Mouse (Mus musculus): Measurements from ENCODE around the gene Olfr486. TPM values are rescaled to one million over a fixed set of nuclear protein-coding genes. Genes with fewer than 3 reads are reported as not detected.
"Not testable (repeated sequence)": the region's sequence is repeated elsewhere in the genome, so short reads cannot be mapped to it uniquely, and the experiment has no call there.

Gene Olfr486
- polyA plus RNA-seq (2012; ENCODE audit: insufficient read depth, insufficient read length, low replicate concordance, missing spikeins): not detected in 2 replicates

- H3K27ac ChIP-seq (ENCODE audit: insufficient read depth, low read depth, low read length); H3K4me1 ChIP-seq (ENCODE audit: control insufficient read depth, insufficient read depth, low read length); H3K4me3 ChIP-seq (ENCODE audit: insufficient read depth, low read depth, low read length): not testable (repeated sequence)
- 97% methylated on average over 1 of the region's 1 CpGs for WGBS
Measured at GRCm38 (mm10) chr7:108172642-108173041, at the start of gene Olfr486. Olfr486 (minus strand) TSS chr7:108172742.

GRCm38 (mm10) chr7:108214536-108214935, 42.0 kb upstream of the Olfr486 start, which contains the start of gene Olfr487:
Olfr487 (minus strand) TSS chr7:108214636.
- not testable (repeated sequence) for H3K27ac ChIP-seq (ENCODE audit: insufficient read depth, low read depth, low read length); H3K4me3 ChIP-seq (ENCODE audit: insufficient read depth, low read depth, low read length)

DNA sequence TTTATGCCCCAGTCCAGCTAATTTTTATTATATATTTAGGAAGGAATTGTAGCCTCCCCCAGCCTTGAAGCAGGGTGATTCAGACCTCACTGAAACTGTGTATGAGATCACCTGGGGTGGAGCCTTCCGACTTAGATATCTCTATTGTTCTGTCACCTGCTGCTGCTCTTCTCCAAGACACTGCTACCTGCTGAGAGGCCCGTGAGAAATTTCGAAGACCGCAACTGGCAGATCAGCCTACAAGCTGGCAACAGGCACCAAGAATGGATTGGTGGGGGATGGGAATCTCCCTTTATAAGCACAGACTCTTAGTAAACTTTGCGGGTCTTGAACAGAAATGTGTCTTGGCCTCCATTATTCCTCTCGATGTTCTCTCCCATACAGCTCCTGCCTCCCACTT, 24.4 kb upstream of the Olfr486 start:
- 36% methylated on average over 6 of the region's 6 CpGs for WGBS
- Histone ChIP-seq H3K4me3 (ENCODE audit: insufficient read depth, low read depth, low read length) (no peak overlapping the region), H3K4me1 (ENCODE audit: control insufficient read depth, insufficient read depth, low read length) (no peaks in the 10 kb centered on the region), H3K27ac (ENCODE audit: insufficient read depth, low read depth, low read length) (no peak overlapping the region)
- TF ChIP-seq CTCF (IDR thresholded peaks at IDR 0.05; ENCODE audit: insufficient read depth, low read depth, low read length): no peak
- no peak for TF ChIP-seq POLR2A (IDR thresholded peaks at IDR 0.05; ENCODE audit: insufficient read depth, low read depth, low read length)

More at GRCm38 (mm10) chr7:108214536-108214935, 42.0 kb upstream of the Olfr486 start, which contains the start of gene Olfr487:
- not testable (repeated sequence) for H3K4me1 ChIP-seq (ENCODE audit: control insufficient read depth, insufficient read depth, low read length)

DNA sequence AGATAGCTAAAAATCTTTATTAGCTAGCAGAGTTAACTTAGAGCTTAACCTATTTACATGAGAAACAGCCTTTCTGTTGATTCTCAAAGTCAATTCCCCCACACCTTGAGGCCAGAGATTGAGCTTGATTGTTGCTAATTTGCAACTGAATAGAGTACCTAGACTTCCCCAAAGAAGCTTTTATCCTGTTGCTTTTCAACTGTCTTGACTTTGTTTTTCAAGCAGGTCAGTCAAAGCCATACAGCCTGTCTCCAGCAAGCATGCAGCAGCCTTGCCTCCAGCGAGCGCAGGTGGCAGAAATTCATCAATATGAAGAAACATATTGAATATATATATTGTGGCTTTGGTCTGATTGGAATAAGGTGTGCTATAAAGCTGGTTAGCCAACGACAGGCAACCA, 23.8 kb upstream of the Olfr486 start:
- H3K4me3 ChIP-seq (ENCODE audit: insufficient read depth, low read depth, low read length); H3K27ac ChIP-seq (ENCODE audit: insufficient read depth, low read depth, low read length); H3K4me1 ChIP-seq (ENCODE audit: control insufficient read depth, insufficient read depth, low read length): not testable (repeated sequence)
- whole genome bisulfite sequencing: 50% methylated on average over 3 of the region's 3 CpGs

- not testable (repeated sequence) for H3K27ac ChIP-seq (ENCODE audit: insufficient read depth, low read depth, low read length); H3K4me1 ChIP-seq (ENCODE audit: control insufficient read depth, insufficient read depth, low read length); H3K4me3 ChIP-seq (ENCODE audit: insufficient read depth, low read depth, low read length)
- WGBS: 33% methylated on average over 1 of the region's 1 CpGs
Measured at GRCm38 (mm10) chr7:108192714-108193113, 20.2 kb upstream of the Olfr486 start.

DNA sequence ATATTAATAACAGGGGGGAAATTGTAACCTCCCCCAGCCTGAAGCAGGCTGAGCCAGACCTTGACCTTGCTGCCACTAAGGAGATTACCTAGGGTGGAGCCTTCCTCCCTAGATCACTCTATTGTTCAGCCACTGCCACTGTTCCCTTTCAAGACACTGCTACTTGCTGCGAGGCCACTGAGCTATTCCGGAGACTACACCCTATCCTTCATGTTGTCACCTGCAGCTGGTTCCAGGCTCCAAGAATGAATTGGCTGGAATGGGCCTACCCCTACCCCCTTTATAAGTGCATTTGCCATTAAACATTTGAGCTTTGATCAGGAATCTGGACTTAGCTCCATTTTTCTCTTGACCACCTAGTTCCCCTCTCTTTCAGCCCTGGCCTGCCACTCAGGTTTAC, 18.7 kb upstream of the Olfr486 start:
- H3K4me3 ChIP-seq (ENCODE audit: insufficient read depth, low read depth, low read length): not testable (repeated sequence)
- 44% methylated on average over 2 of the region's 2 CpGs for WGBS

DNA sequence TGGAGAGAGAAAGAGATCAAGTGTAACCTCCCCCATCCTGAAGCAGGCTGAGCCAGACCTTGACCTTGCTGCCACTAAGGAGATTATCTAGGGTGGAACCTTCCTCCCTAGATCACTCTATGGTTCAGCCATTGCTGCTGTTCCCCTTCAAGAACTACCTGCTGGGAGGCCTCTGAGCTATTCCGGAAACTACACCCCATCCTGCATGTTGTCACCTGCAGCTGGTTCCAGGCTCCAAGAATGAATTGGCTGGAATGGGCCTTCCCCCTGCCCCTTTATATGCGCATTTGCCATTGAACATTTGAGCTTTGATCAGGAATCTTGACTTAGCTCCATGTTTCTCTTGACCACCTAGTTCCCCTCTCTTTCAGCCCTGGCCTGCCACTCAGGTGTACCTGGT, 12.7 kb upstream of the Olfr486 start:
- H3K4me3 ChIP-seq (ENCODE audit: insufficient read depth, low read depth, low read length); H3K4me1 ChIP-seq (ENCODE audit: control insufficient read depth, insufficient read depth, low read length); H3K27ac ChIP-seq (ENCODE audit: insufficient read depth, low read depth, low read length): not testable (repeated sequence)
- 91% methylated on average over 2 of the region's 2 CpGs for WGBS

More for the DNA sequence above, 18.7 kb upstream of the Olfr486 start:
- H3K4me1 ChIP-seq (ENCODE audit: control insufficient read depth, insufficient read depth, low read length); H3K27ac ChIP-seq (ENCODE audit: insufficient read depth, low read depth, low read length): not testable (repeated sequence)

DNA sequence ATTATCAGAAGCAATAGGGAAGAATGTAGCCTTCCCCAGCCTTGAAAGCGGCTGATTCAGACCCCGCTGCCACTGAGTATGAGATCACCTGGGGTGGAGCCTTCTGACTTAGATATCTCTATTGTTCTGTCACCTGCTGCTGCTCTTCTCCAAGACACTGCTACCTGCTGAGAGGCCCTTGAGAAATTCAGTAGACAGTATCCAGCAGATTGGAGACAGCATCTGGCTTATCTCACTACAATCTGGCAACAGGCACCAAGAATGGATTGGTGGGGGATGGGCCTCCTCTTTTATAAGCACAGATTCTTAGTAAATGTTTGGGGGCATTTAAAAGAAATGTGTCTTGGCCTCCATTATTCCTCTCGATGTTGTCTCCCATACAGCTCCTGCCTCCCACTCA, 11.9 kb upstream of the Olfr486 start:
- WGBS: 71% methylated on average over 3 of the region's 3 CpGs
- not testable (repeated sequence) for H3K4me3 ChIP-seq (ENCODE audit: insufficient read depth, low read depth, low read length)

DNA sequence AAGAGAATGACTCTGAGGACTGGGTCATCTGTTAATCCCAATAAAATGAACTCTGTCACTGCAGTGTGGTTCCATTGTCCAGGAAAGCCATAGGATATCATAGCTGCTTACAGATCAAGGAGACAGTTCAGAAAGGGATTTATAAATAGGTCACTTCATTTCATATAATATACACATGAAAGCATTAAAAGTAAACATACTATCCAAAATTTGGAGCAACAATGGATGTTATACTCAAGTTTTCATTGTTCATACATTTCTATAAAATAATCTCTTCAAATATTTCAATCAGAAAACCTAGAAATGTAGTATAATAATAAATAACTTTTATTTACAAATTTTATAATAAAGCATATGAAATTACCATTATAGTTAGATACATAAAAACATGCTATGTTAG, 12.8 kb downstream of the Olfr486 start, which contains the start of gene Olfr485:
Gene Olfr485, minus strand, starts transcription at position 101 of the 400 bp plus-strand sequence.
- Histone ChIP-seq H3K4me1 (ENCODE audit: control insufficient read depth, insufficient read depth, low read length) (no peaks in the 10 kb centered on the region), H3K4me3 (ENCODE audit: insufficient read depth, low read depth, low read length) (no peak within 1 kb of the TSS), H3K27ac (ENCODE audit: insufficient read depth, low read depth, low read length) (no peak within 1 kb of the TSS)
- TF ChIP-seq POLR2A (IDR thresholded peaks at IDR 0.05; ENCODE audit: insufficient read depth, low read depth, low read length) (no peak), CTCF (IDR thresholded peaks at IDR 0.05; ENCODE audit: insufficient read depth, low read depth, low read length) (no peak)

More for the DNA sequence above, 11.9 kb upstream of the Olfr486 start:
- H3K27ac ChIP-seq (ENCODE audit: insufficient read depth, low read depth, low read length); H3K4me1 ChIP-seq (ENCODE audit: control insufficient read depth, insufficient read depth, low read length): not testable (repeated sequence)

DNA sequence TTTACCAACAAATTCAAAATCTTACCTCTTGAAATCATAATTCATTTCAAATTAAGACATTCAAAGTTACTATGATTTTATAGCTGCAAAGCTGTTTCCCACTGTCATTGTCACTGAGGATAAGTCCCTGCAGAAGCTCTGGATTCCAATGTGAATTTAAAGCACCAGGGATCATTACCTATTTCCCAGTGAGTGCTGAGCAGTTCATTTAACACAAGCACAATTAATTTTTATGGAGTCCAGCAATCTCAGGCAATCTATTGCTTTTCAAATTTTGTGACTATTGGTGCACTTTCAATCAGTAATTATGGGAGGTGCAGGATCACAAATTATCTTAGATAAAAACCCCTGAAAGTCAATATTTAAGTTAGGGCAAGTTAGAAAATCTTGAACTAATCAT, 45.2 kb downstream of the Olfr486 start, which contains the start of gene Olfr484:
Gene Olfr484, minus strand, starts transcription at position 101 of the 400 bp plus-strand sequence.
- Histone ChIP-seq H3K27ac (ENCODE audit: insufficient read depth, low read depth, low read length) (no peak within 1 kb of the TSS), H3K4me1 (ENCODE audit: control insufficient read depth, insufficient read depth, low read length) (no peaks in the 10 kb centered on the region), H3K4me3 (ENCODE audit: insufficient read depth, low read depth, low read length) (no peak within 1 kb of the TSS)
- no peak for TF ChIP-seq CTCF (IDR thresholded peaks at IDR 0.05; ENCODE audit: insufficient read depth, low read depth, low read length)
- TF ChIP-seq POLR2A (IDR thresholded peaks at IDR 0.05; ENCODE audit: insufficient read depth, low read depth, low read length): no peak

Other genes with a start within 250 kb of the Olfr486 start
- gene Olfr473, start 242.3 kb downstream of the Olfr486 start, polyA plus RNA-seq (2012; ENCODE audit: insufficient read depth, insufficient read length, low replicate concordance, missing spikeins): not detected in 2 replicates
- not detected in 2 replicates for gene Olfr474, start 218.1 kb downstream of the Olfr486 start, polyA plus RNA-seq (2012; ENCODE audit: insufficient read depth, insufficient read length, low replicate concordance, missing spikeins)
- gene Olfr476, start 207.9 kb downstream of the Olfr486 start, polyA plus RNA-seq (2012; ENCODE audit: insufficient read depth, insufficient read length, low replicate concordance, missing spikeins): not detected in 2 replicates
- not detected in 2 replicates for gene Olfr477, start 186.0 kb downstream of the Olfr486 start, polyA plus RNA-seq (2012; ENCODE audit: insufficient read depth, insufficient read length, low replicate concordance, missing spikeins)
- gene Olfr478, start 138.8 kb downstream of the Olfr486 start, polyA plus RNA-seq (2012; ENCODE audit: insufficient read depth, insufficient read length, low replicate concordance, missing spikeins): not detected in 2 replicates
- not detected in 2 replicates for gene Olfr479, start 122.0 kb downstream of the Olfr486 start, polyA plus RNA-seq (2012; ENCODE audit: insufficient read depth, insufficient read length, low replicate concordance, missing spikeins)
- gene Olfr480, start 105.4 kb downstream of the Olfr486 start, polyA plus RNA-seq (2012; ENCODE audit: insufficient read depth, insufficient read length, low replicate concordance, missing spikeins): not detected in 2 replicates
- not detected in 2 replicates for gene Olfr481, start 92.9 kb downstream of the Olfr486 start, polyA plus RNA-seq (2012; ENCODE audit: insufficient read depth, insufficient read length, low replicate concordance, missing spikeins)
- gene Olfr482, start 75.2 kb downstream of the Olfr486 start, polyA plus RNA-seq (2012; ENCODE audit: insufficient read depth, insufficient read length, low replicate concordance, missing spikeins): not detected in 2 replicates
- gene Olfr483, start 71.9 kb downstream of the Olfr486 start, polyA plus RNA-seq (2012; ENCODE audit: insufficient read depth, insufficient read length, low replicate concordance, missing spikeins): not detected in 2 replicates
- gene Olfr484, start 45.3 kb downstream of the Olfr486 start, polyA plus RNA-seq (2012; ENCODE audit: insufficient read depth, insufficient read length, low replicate concordance, missing spikeins): not detected in 2 replicates
- not detected in 2 replicates for gene Olfr485, start 12.9 kb downstream of the Olfr486 start, polyA plus RNA-seq (2012; ENCODE audit: insufficient read depth, insufficient read length, low replicate concordance, missing spikeins)
- gene Olfr487, start 41.9 kb upstream of the Olfr486 start, polyA plus RNA-seq (2012; ENCODE audit: insufficient read depth, insufficient read length, low replicate concordance, missing spikeins): not detected in 2 replicates
- not detected in 2 replicates for gene Olfr488, start 85.6 kb upstream of the Olfr486 start, polyA plus RNA-seq (2012; ENCODE audit: insufficient read depth, insufficient read length, low replicate concordance, missing spikeins)
- not detected in 2 replicates for gene Olfr490, start 116.2 kb upstream of the Olfr486 start, polyA plus RNA-seq (2012; ENCODE audit: insufficient read depth, insufficient read length, low replicate concordance, missing spikeins)
- not detected in 2 replicates for gene Olfr491, start 140.7 kb upstream of the Olfr486 start, polyA plus RNA-seq (2012; ENCODE audit: insufficient read depth, insufficient read length, low replicate concordance, missing spikeins)
- not detected in 2 replicates for gene Olfr492, start 150.9 kb upstream of the Olfr486 start, polyA plus RNA-seq (2012; ENCODE audit: insufficient read depth, insufficient read length, low replicate concordance, missing spikeins)
- gene Olfr493, start 174.2 kb upstream of the Olfr486 start, polyA plus RNA-seq (2012; ENCODE audit: insufficient read depth, insufficient read length, low replicate concordance, missing spikeins): not detected in 2 replicates
- not detected in 2 replicates for gene Olfr494, start 192.6 kb upstream of the Olfr486 start, polyA plus RNA-seq (2012; ENCODE audit: insufficient read depth, insufficient read length, low replicate concordance, missing spikeins)
- gene Olfr495, start 220.4 kb upstream of the Olfr486 start, polyA plus RNA-seq (2012; ENCODE audit: insufficient read depth, insufficient read length, low replicate concordance, missing spikeins): not detected in 2 replicates
- not detected in 2 replicates for gene Olfr497, start 247.7 kb upstream of the Olfr486 start, polyA plus RNA-seq (2012; ENCODE audit: insufficient read depth, insufficient read length, low replicate concordance, missing spikeins)